Mouse (Mus musculus) mesoderm, embryonic 11.5 days (tissue): ENCODE data around the gene Tsc22d3.
A peak's percentile ranks its signal among the peaks of the same experiment; 100 is the strongest.
"Not testable (repeated sequence)": the region's sequence is repeated elsewhere in the genome, so short reads cannot be mapped to it uniquely, and the experiment has no call there.

Experiments
- DNase-seq: peaks from one replicate; pipeline ENCODE4 v3.0.0-alpha.2; 2012; ENCODE audit warnings: low read depth, low spot score

Tsc22d3 gene

GRCm38 (mm10) chrX:140501401-140502301 is 98.8 kb downstream of the Tsc22d3 start:
- no peak for DNase-seq

GRCm38 (mm10) chrX:140500306-140500705 is 100.2 kb downstream of the Tsc22d3 start:
- DNase-seq = no peak

DNA sequence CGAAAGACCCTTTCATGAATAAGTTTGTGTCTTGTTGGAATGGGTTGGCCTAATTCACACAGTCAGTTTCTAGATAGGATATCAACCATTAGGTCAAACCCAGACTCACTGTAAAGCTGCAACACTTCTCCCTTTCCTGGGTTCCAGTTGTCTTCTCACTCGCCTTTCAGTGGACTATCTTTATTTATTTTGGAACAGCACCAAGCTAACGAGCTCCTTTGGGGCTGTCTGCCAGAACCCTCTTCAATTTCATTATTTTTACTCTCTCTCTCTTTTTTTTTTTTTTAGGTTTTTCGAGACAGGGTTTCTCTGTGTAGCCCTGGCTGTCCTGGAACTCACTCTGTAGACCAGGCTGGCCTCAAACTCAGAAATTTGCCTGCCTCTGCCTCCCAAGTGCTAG is 102.0 kb downstream of the Tsc22d3 start:
- DNase-seq = not testable (repeated sequence)

GRCm38 (mm10) chrX:140494170-140494569 is 106.3 kb downstream of the Tsc22d3 start:
- DNase-seq = no peak

DNA sequence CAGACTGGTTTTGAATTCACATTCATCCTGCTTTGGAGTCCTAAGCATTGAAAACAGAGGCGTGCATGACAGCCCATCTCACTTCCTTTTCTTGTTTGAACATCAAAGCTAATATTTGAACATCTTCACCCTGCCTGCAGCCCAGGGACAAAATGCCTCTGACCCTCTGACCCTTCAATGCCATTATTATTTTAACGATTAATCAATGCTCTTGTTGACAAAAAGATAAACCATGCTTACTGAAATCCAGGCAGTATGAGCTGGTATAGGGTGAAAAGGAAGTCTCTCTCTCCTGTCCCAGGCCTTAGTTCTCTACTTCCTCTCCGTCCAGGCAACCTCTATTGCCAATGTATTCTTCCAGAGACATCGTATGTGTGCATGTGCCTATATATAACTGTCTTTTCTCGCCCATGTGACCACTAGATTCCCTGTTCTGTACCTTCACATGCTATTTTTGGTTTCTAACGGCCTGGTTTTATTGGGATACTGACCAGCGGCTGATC is 106.9 kb downstream of the Tsc22d3 start:
- no peak for DNase-seq

- DNase-seq = peak; percentile 43
Measured at GRCm38 (mm10) chrX:140491884-140492571, 108.4 kb downstream of the Tsc22d3 start.

DNA sequence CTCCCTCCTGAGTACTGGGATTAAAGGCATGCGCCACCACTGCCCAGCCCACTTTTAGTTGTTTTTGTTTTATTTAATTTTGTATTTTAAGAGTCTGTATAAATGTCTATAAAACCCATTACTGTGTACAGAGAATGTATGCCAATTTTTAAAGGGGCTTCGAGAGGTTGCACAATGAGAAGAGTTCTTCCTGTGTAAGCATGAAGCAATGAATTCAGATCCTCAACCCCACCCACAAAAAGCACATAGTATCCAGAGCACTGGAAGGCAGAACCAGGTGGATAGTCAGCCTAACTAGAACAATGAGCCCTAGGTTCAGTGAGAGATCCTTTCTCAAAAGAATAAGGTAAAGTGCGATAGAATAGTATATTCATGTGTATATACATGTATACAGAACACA is 110.3 kb downstream of the Tsc22d3 start:
- DNase-seq = no peak
